Mouse (Mus musculus) lung, embryonic 14.5 days (tissue): Measurements from ENCODE around the gene Gh. TPM values are rescaled to one million over a fixed set of nuclear protein-coding genes. Genes with fewer than 3 reads are reported as not detected.

Source experiments
- ATAC-seq: fragments of 200-750 bp; cut with Nextera tagmentation; 2 replicates; pipeline ENCODE4 v1.8.0; 2017; ENCODE audit warnings: mild to moderate bottlenecking, moderate TSS enrichment, moderate library complexity; ENCODE audit not compliant: insufficient read depth
- DNase-seq: peaks from one replicate; pipeline ENCODE4 v3.0.0-alpha.2; 2015
- H3K27ac ChIP-seq: fragments of 300-500 bp; sonication (generic); 2 replicates; pipeline ENCODE4 v1.5.1; 2014; ENCODE audit warnings: low read depth, mild to moderate bottlenecking, moderate library complexity
- H3K27me3 ChIP-seq: fragments of 300-500 bp; sonication (generic); 2 replicates; pipeline ENCODE4 v1.6.1; 2014; ENCODE audit warnings: low read length, control low read depth; ENCODE audit not compliant: insufficient read depth
- H3K36me3 ChIP-seq: fragments of 300-500 bp; sonication (generic); 2 replicates; pipeline ENCODE4 v1.6.1; 2014; ENCODE audit warnings: control low read depth; ENCODE audit not compliant: insufficient read depth
- H3K4me1 ChIP-seq: fragments of 300-500 bp; sonication (generic); 2 replicates; pipeline ENCODE4 v1.6.1; 2014; ENCODE audit warnings: antibody characterized with exemption, control low read depth; ENCODE audit not compliant: insufficient read depth
- H3K4me2 ChIP-seq: fragments of 300-500 bp; sonication (generic); 2 replicates; pipeline ENCODE4 v1.6.1; 2014; ENCODE audit warnings: mild to moderate bottlenecking
- H3K4me3 ChIP-seq: fragments of 300-500 bp; sonication (generic); 2 replicates; pipeline ENCODE4 v1.5.1; 2014; ENCODE audit warnings: low read depth, low read length
- H3K9ac ChIP-seq: fragments of 300-500 bp; sonication (generic); 2 replicates; pipeline ENCODE4 v1.6.1; 2014
- H3K9me3 ChIP-seq: fragments of 300-500 bp; sonication (generic); 2 replicates; pipeline ENCODE4 v1.6.1; 2016; ENCODE audit warnings: low read depth, low read length, control low read depth
- CTCF ChIP-seq: IDR thresholded peaks from 2 replicates; pipeline ENCODE4 v1.5.1; 2016; ENCODE audit warnings: antibody characterized with exemption, low read depth
- WGBS: fragments of 180-500 bp; shearing (Covaris S2); extraction: QIAGEN DNeasy Blood & Tissue Kit; methylation state at CpG from one replicate; pipeline ENCODE4 v1.1.7; 2014; 5-methylcytosine and 5-hydroxymethylcytosine counted together
- polyA plus RNA-seq: library from polyadenylated mRNA; unstranded; fragments of >200 nt; fragmentation: Nextera tagmentation; extraction: Ambion mirVana; gene quantifications from 2 replicates; pipeline ENCODE4 v1.2.1, GENCODE M21; 2014

The Gh gene
- polyA plus RNA-seq, 1 experiment from 2014 or later, result not detected

DNA sequence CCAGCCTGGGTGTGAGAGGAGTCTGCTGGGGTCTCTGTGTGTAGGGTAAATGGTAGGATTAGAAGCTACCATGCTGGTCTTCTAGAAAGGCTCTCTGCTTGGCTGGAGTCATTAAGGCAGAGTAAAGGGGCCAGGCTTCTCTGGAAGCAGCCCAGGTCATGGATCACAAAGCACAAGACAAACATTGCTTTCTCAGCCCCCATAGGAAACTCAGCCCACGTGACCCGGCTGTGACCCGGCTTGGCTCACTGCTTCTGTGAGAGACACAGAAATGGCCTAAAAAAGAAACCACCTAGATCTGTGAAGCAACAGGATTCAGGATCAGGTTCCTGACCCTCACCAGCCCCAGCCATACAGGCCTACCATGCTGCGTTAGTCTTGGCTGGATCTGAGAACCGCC is 23.2 kb upstream of the Gh start:
- H3K36me3 ChIP-seq, result no peaks in the 10 kb centered on the region
- no peak overlapping the region for H3K4me2 ChIP-seq
- no peak overlapping the region for H3K9ac ChIP-seq
- DNase-seq (no peak), ATAC-seq (no peak)
- no peaks in the 10 kb centered on the region for H3K27me3 ChIP-seq
- H3K27ac ChIP-seq, result no peak overlapping the region
- H3K4me1 ChIP-seq, result no peaks in the 10 kb centered on the region
- no peak overlapping the region for H3K4me3 ChIP-seq
- 59% methylated on average over 5 of the region's 5 CpGs for WGBS
- TF ChIP-seq CTCF, result no peak
- H3K9me3 ChIP-seq, result no peaks in the 10 kb centered on the region

DNA sequence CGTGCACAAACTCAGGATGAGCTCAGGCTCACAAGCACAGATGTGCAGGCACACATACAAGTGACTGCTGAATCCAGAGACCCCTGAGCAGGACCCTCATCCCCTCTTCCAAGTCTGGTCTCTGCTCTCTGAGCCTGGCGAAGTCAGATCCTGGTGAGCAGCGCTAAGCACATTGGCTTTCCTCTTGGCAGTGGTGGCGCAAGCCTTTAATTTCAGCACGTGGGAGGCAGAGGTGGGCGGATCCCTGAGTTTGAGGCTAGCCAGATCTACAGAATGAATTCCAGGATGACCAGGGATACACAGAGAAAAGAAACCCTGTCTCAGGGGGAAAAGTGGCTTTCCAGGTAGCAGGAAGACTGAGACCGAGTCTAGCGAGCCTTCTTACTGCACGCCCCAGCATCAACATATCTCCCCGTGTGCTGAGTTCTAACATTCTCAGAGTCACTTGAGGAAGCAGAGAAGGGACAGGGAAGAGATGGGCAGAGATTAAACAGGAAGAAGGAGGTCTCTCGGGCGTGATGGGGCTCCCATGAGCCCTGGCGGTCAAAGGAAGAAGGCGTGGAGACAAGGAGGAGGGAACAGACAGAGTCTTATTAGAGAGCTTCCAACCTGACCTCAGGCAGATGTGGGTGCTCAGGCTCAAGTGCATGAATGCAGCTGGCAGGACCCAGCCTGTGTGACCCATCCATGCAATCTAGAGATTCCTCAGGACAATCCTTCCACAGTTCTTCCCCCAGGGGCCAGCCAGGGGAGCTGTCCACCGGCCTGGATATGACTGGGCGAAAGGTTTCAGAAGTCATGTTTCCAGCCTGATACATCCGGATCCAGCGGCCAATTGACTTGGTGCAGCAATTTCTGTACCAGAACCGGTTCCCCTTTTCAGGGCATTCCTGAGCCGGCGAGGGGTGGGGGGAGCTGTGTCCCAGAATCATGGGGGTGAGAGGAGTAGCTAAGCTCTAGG is 17.0 kb upstream of the Gh start:
- Histone ChIP-seq H3K9ac (no peak overlapping the region), H3K4me2 (no peak overlapping the region), H3K4me3 (no peak overlapping the region), H3K9me3 (no peaks in the 10 kb centered on the region), H3K27me3 (no peaks in the 10 kb centered on the region), H3K27ac (no peak overlapping the region), H3K36me3 (no peaks in the 10 kb centered on the region), H3K4me1 (no peaks in the 10 kb centered on the region; the same call in 1 of the 2 replicates)
- WGBS, result 61% methylated on average over 21 of the region's 21 CpGs
- ATAC-seq, result no peak
- no peak for TF ChIP-seq CTCF
- peak; percentile 14 for DNase-seq

- TF ChIP-seq CTCF, result no peak
- Histone ChIP-seq H3K9me3 (no peaks in the 10 kb centered on the region), H3K36me3 (no peaks in the 10 kb centered on the region), H3K9ac (no peak overlapping the region), H3K4me3 (no peak overlapping the region), H3K27me3 (no peaks in the 10 kb centered on the region), H3K27ac (no peak overlapping the region), H3K4me1 (no peaks in the 10 kb centered on the region; the same call in 1 of the 2 replicates), H3K4me2 (no peak overlapping the region)
- 68% methylated on average over 7 of the region's 7 CpGs for WGBS
- ATAC-seq, result no peak
- DNase-seq, result no peak
Observed at GRCm38 (mm10) chr11:106317801-106318200, 16.1 kb upstream of the Gh start.

- Histone ChIP-seq H3K27ac (no peak overlapping the region), H3K4me2 (no peak overlapping the region), H3K27me3 (no peaks in the 10 kb centered on the region), H3K4me3 (no peak overlapping the region), H3K9ac (no peak overlapping the region), H3K4me1 (no peaks in the 10 kb centered on the region; the same call in 1 of the 2 replicates), H3K36me3 (no peaks in the 10 kb centered on the region), H3K9me3 (no peaks in the 10 kb centered on the region)
- TF ChIP-seq CTCF, result no peak
- DNase-seq (no peak), ATAC-seq (no peak)
- WGBS, result 61% methylated on average over 1 of the region's 1 CpGs
Observed at GRCm38 (mm10) chr11:106316416-106316815, 14.8 kb upstream of the Gh start.

DNA sequence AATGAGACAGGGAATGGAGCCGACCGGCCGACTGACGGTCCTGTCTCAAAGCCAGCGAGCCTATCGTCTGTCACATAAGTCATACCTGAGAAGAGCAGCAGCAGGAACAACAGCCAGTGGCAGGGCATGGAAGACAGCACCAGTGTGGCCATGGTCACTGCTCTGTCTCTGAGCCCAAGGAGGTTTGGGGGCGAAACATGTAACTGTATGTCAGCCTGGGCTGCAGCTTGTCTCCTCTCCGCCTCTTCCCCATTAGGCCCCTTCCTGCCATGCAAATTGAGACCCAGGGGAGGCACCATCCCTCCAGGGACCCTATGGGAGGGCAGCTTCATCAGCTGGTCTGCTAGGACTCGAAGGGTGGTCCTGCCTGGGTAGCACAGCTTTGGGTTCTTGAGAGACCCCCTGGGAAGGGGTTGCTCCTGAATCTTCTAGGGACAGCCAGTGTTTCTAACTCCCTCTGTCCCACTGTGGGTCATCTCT is 12.7 kb upstream of the Gh start, which contains the start of gene Cd79b:
Gene Cd79b, minus strand, starts transcription at position 430 of the 480 bp plus-strand sequence.
- Histone ChIP-seq H3K27me3 (no peaks in the 10 kb centered on the region), H3K4me3 (no peak within 1 kb of the TSS), H3K36me3 (no peaks in the 10 kb centered on the region), H3K9me3 (no peaks in the 10 kb centered on the region), H3K9ac (no peak within 1 kb of the TSS), H3K4me1 (no peaks in the 10 kb centered on the region; the same call in 1 of the 2 replicates), H3K27ac (no peak within 1 kb of the TSS), H3K4me2 (peak within 1 kb of the TSS; percentile 8; the same call in 1 of the 2 replicates)
- TF ChIP-seq CTCF, result no peak
- 61% methylated on average over 9 of the region's 9 CpGs for WGBS
- ATAC-seq (no peak), DNase-seq (no peak)

- peak overlapping the region; percentile 8; the same call in 1 of the 2 replicates for H3K4me2 ChIP-seq
- H3K27ac ChIP-seq, result no peak overlapping the region
Observed at GRCm38 (mm10) chr11:106313533-106313932, 11.9 kb upstream of the Gh start.

GRCm38 (mm10) chr11:106310123-106310522 is 8.5 kb upstream of the Gh start:
- DNase-seq (no peak), ATAC-seq (no peak)
- Histone ChIP-seq H3K27me3 (no peaks in the 10 kb centered on the region), H3K4me1 (no peaks in the 10 kb centered on the region), H3K9me3 (no peaks in the 10 kb centered on the region), H3K9ac (no peak overlapping the region), H3K4me3 (no peak overlapping the region), H3K27ac (no peak overlapping the region), H3K36me3 (no peaks in the 10 kb centered on the region), H3K4me2 (no peak overlapping the region)
- WGBS, result 53% methylated on average over 5 of the region's 5 CpGs
- TF ChIP-seq CTCF, result no peak

More at GRCm38 (mm10) chr11:106313533-106313932, 11.9 kb upstream of the Gh start:
- Histone ChIP-seq H3K36me3 (no peaks in the 10 kb centered on the region), H3K9ac (no peak overlapping the region), H3K27me3 (no peaks in the 10 kb centered on the region), H3K4me3 (no peak overlapping the region), H3K4me1 (no peaks in the 10 kb centered on the region), H3K9me3 (no peaks in the 10 kb centered on the region)
- no peak for ATAC-seq
- no peak for DNase-seq
- WGBS, result 32% methylated on average over 5 of the region's 5 CpGs
- TF ChIP-seq CTCF, result no peak
